In the genomic region with DNA sequence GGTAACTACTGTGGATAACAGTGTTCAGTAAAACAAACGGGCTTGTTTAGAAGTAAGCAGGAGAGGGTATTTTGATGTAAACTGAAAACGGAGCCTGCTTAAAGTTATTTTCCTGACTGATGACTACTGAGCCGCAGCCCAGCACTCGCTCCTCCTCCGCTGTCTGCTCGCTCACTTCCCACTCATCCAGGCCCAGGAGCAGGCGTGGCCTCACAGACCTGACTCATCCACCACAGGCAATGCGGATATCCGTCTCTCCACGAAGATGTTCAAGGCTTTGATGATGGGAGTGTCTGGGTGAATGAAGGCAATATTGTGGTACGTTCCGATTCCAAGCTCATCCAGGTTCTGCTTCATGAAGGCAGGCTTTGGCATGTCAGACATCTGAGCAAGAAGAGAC, we compare ENCODE assay signal across 12 mouse cellular contexts. TPM values are rescaled to one million over a fixed set of nuclear protein-coding genes. Genes with fewer than 3 reads are reported as not detected.
A peak's percentile ranks its signal among the peaks of the same experiment; 100 is the strongest.
DNase-seq lines count a peak whose midpoint lies in the region; ATAC-seq lines count a peak whose summit lies in the region.
"Had no signal": no experiment of that assay in that cellular context is flagged by ENCODE, and none has a peak within 500 bp of the region (broad histone marks: within the 10 kb centered on the region; RNA-seq: fewer than 3 reads in every experiment).

No protein-coding gene starts in this region.

- H3K9ac ChIP-seq in midbrain, embryonic 16.5 days (ENCODE audit: low read depth, low read length) = no peak overlapping the region
- H3K9ac ChIP-seq: heart, embryonic 15.5 days had no signal

- 92% methylated on average over 12 of the region's 12 CpGs for WGBS in midbrain, embryonic 16.5 days
- WGBS in midbrain, embryonic 10.5 days = 94% methylated on average over 12 of the region's 12 CpGs

- H3K4me1 ChIP-seq in midbrain, embryonic 16.5 days (ENCODE audit: control insufficient read depth, insufficient read depth, low read length) = no peaks in the 10 kb centered on the region
- peaks cover 15% of the 10 kb centered on the region; the same call in 1 of the 2 replicates for H3K4me1 ChIP-seq in midbrain, embryonic 10.5 days

- no peak overlapping the region for H3K4me2 ChIP-seq in midbrain, embryonic 16.5 days (ENCODE audit: low read length)
- H3K4me2 ChIP-seq: heart, embryonic 15.5 days had no signal

- no peaks in the 10 kb centered on the region for H3K27me3 ChIP-seq in midbrain, embryonic 16.5 days (ENCODE audit: control insufficient read depth, insufficient read depth, low read depth, low read length)
- no peaks in the 10 kb centered on the region for H3K27me3 ChIP-seq in midbrain, embryonic 10.5 days (ENCODE audit: low read depth, poor library complexity, severe bottlenecking)
- H3K27me3 ChIP-seq: heart, embryonic 15.5 days had no signal

- no peak for ATAC-seq in midbrain, embryonic 16.5 days

- no peaks in the 10 kb centered on the region for H3K9me3 ChIP-seq in midbrain, embryonic 16.5 days (replicated peaks; ENCODE audit: control insufficient read depth, low read length, poor library complexity, severe bottlenecking)
- no peaks in the 10 kb centered on the region for H3K9me3 ChIP-seq in midbrain, embryonic 10.5 days (replicated peaks)
- H3K9me3 ChIP-seq: heart, embryonic 15.5 days had no signal

- H3K36me3 ChIP-seq in midbrain, embryonic 16.5 days (ENCODE audit: control insufficient read depth, insufficient read depth, low read length) = peaks cover 20% of the 10 kb centered on the region
- peaks cover 69% of the 10 kb centered on the region for H3K36me3 ChIP-seq in midbrain, embryonic 10.5 days

- DNase-seq in right cerebral cortex, adult 18-20 months = peak; percentile 83
- DNase-seq in right cerebral cortex, postnatal 4 days = no peak
- DNase-seq in adipocyte (ENCODE audit: low spot score) = peak; percentile 68
- DNase-seq in frontal cortex, postnatal 36 days (ENCODE audit: low spot score in 2 of 2) = peak; percentile 64 to 69
- peak; percentile 58 for DNase-seq in right cerebral cortex, postnatal 25 days
- DNase-seq in midbrain, embryonic 10.5 days (ENCODE audit: low spot score) = no peak
- DNase-seq: cerebellum, postnatal 10 days; kidney, adult 2 months; midbrain, embryonic 14.5 days; retina, postnatal 1 day had no signal

- no peak overlapping the region for H3K27ac ChIP-seq in midbrain, embryonic 16.5 days (ENCODE audit: low read length)
- no peak overlapping the region for H3K27ac ChIP-seq in midbrain, embryonic 10.5 days (replicated peaks)
- H3K27ac ChIP-seq: heart, embryonic 15.5 days had no signal

- H3K4me3 ChIP-seq in midbrain, embryonic 16.5 days (ENCODE audit: low read depth, low read length) = no peak overlapping the region
- no peak overlapping the region for H3K4me3 ChIP-seq in midbrain, embryonic 10.5 days
- H3K4me3 ChIP-seq: heart, embryonic 15.5 days had no signal

RNA-seq across cellular contexts. Expression of gene Rheb, which starts 28.9 kb away (rescaled TPM):
- 255 and 277 TPM in 2 replicates for polyA plus RNA-seq in midbrain, embryonic 16.5 days (2015; fragmentation: Nextera tagmentation; extraction: Ambion mirVana)
- polyA plus RNA-seq in midbrain, embryonic 10.5 days (2016; fragmentation: Nextera tagmentation; extraction: Ambion mirVana) = 179 and 183 TPM in 2 replicates

Comparison
In these comparisons a context has a peak if more than half of its experiments do, and no peak if none do; other contexts are left out.
1. DNase-seq: peak in right cerebral cortex, adult 18-20 months (single experiment), adipocyte (single experiment), frontal cortex, postnatal 36 days (2 of 2) and right cerebral cortex, postnatal 25 days (single experiment); none in right cerebral cortex, postnatal 4 days (single experiment) and midbrain, embryonic 10.5 days (single experiment).